Mouse (Mus musculus) neural tube, embryonic 11.5 days (tissue): ENCODE results near the gene Itgb5. TPM values are rescaled to one million over a fixed set of nuclear protein-coding genes. Genes with fewer than 3 reads are reported as not detected.
A peak's percentile ranks its signal among the peaks of the same experiment; 100 is the strongest.

Experiments used
- ATAC-seq: fragments of 200-750 bp; cut with Nextera tagmentation; 2 replicates; pipeline ENCODE4 v1.8.0; 2017; ENCODE audit warnings: moderate number of reproducible peaks, mild to moderate bottlenecking, moderate TSS enrichment, moderate library complexity; ENCODE audit not compliant: insufficient read depth, low FRiP score, low TSS enrichment
- DNase-seq: peaks from one replicate; pipeline ENCODE4 v3.0.0-alpha.2; 2015; ENCODE audit warnings: low spot score
- H3K27ac ChIP-seq: fragments of 300-500 bp; sonication (generic); 2 replicates; pipeline ENCODE4 v1.5.1; 2014; ENCODE audit warnings: low read depth, mild to moderate bottlenecking, low read length
- H3K27me3 ChIP-seq: fragments of 300-500 bp; sonication (generic); 2 replicates; pipeline ENCODE4 v1.6.1; 2014; ENCODE audit warnings: mild to moderate bottlenecking, low read length, mixed read lengths; ENCODE audit not compliant: control insufficient read depth, insufficient read depth
- H3K36me3 ChIP-seq: fragments of 300-500 bp; sonication (generic); 2 replicates; pipeline ENCODE4 v1.6.1; 2014; ENCODE audit warnings: mild to moderate bottlenecking, low read length, moderate library complexity, mixed read lengths; ENCODE audit not compliant: control insufficient read depth, insufficient read depth
- H3K4me1 ChIP-seq: fragments of 300-500 bp; sonication (generic); 2 replicates; pipeline ENCODE4 v1.6.1; 2014; ENCODE audit warnings: low read length, mixed read lengths; ENCODE audit not compliant: control insufficient read depth, insufficient read depth
- H3K4me2 ChIP-seq: fragments of 300-500 bp; sonication (generic); 2 replicates; pipeline ENCODE4 v1.6.1; 2014; ENCODE audit warnings: low read depth, mild to moderate bottlenecking, moderate library complexity
- H3K4me3 ChIP-seq: fragments of 300-500 bp; sonication (generic); 2 replicates; pipeline ENCODE4 v1.5.1; 2014; ENCODE audit warnings: low read depth, low read length
- H3K9ac ChIP-seq: fragments of 300-500 bp; sonication (generic); 2 replicates; pipeline ENCODE4 v1.6.1; 2014; ENCODE audit warnings: mild to moderate bottlenecking, low read length
- H3K9me3 ChIP-seq: fragments of 300-500 bp; sonication (generic); 2 replicates; pipeline ENCODE4 v1.6.1; 2016; ENCODE audit warnings: low read length; ENCODE audit not compliant: control insufficient read depth
- WGBS: fragments of 180-500 bp; shearing (Covaris S2); extraction: QIAGEN DNeasy Blood & Tissue Kit; methylation state at CpG from one replicate; pipeline ENCODE4 v1.1.7; 2014; 5-methylcytosine and 5-hydroxymethylcytosine counted together
- polyA plus RNA-seq: library from polyadenylated mRNA; unstranded; fragments of >200 nt; fragmentation: Nextera tagmentation; extraction: Ambion mirVana; gene quantifications from 2 replicates; pipeline ENCODE4 v1.2.1, GENCODE M21; 2014

Gene Itgb5
- polyA plus RNA-seq, 1 experiment from 2014 or later = 32.4 TPM

DNA sequence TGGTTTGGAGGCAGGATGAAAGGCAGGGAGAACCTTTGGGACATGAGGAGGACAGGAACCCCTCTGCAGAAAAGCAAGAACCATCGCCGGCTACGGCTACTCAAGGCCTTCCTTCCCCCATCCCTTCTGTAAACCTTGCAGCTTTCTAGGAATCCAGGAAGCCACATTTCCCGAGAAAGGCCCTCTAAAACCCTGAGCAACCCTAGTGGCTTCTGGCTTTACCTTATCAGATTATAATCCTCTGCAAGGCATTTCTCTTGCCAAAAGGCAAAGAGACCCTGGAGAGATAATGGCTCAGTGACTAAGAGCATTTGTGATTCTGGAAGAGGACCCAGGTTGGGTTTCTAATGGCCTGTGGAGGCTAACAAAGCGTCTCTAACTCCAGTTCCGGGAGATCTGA, 11.2 kb downstream of the Itgb5 start:
- Histone ChIP-seq H3K4me1 (no peaks in the 10 kb centered on the region), H3K27me3 (no peaks in the 10 kb centered on the region), H3K36me3 (no peaks in the 10 kb centered on the region), H3K9ac (no peak overlapping the region), H3K27ac (no peak overlapping the region), H3K4me3 (no peak overlapping the region), H3K4me2 (no peak overlapping the region), H3K9me3 (no peaks in the 10 kb centered on the region)
- 40% methylated on average over 6 of the region's 6 CpGs for WGBS
- no peak for ATAC-seq
- no peak for DNase-seq

DNA sequence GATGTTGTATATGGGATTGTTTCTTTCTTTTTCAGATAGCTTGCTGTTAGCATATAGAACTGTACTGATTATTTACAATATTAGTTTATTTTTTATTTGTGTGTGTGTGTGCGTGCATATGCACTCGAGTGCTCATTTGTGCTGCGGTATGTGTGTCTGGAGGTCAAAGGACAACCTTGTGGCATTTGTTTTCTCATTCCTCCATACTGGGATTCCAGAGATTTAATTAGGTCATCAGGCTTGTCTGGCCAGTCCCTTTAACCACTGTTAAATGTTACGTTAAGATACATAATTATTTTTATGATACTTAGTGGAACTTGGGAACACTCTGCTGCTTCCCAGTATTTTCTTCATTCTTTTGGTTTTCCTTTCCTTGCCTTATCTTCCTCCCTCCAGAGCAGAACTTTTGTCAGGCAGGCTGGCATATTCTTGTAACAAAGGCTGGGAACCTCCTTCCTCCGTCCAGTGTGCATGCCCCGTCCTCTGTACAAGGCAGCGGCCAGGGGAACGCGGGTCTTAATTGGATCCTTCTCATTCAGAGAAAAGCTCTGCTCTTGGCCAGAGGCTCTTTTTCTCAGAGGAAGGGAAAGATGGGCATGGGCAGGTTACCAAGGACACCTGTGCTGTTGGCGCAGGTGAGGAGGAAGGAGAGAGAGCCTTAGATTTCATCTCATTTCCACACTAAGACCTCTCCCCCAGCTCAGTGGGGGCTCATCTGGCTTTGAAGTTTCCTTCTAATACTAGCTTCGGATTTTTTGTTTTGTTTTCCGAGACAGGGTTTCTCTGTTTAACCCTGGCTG, 12.8 kb downstream of the Itgb5 start:
- Histone ChIP-seq H3K4me2 (no peak overlapping the region), H3K36me3 (no peaks in the 10 kb centered on the region), H3K9ac (no peak overlapping the region), H3K9me3 (no peaks in the 10 kb centered on the region), H3K27me3 (no peaks in the 10 kb centered on the region), H3K4me3 (no peak overlapping the region), H3K27ac (no peak overlapping the region), H3K4me1 (no peaks in the 10 kb centered on the region)
- ATAC-seq (no peak), DNase-seq (no peak)
- 82% methylated on average over 12 of the region's 12 CpGs for WGBS

DNA sequence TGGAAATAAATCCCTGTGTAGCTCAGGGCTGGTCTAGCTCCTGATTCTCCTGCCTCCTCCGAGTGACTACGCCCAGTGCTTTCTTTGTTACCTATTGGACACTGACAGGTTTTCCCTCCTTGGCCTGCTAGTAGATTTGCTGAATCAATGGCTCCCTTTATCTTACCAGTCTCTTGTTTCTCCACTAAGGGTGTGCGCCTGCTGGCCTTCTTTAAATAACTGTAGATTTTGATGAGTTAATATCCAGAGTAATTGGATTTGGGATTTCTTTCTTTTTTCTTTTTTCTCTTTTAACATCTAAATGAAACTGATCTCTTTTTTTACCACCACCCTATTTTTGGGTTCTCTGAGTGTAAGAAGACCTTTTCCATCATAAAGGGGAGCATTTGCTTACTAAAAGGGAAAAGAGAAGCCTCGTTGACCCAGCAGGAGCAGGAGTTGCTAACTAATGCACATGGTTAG, 14.7 kb downstream of the Itgb5 start:
- Histone ChIP-seq H3K4me2 (no peak overlapping the region), H3K4me1 (no peaks in the 10 kb centered on the region), H3K9me3 (no peaks in the 10 kb centered on the region), H3K27ac (no peak overlapping the region), H3K27me3 (no peaks in the 10 kb centered on the region), H3K9ac (no peak overlapping the region), H3K36me3 (no peaks in the 10 kb centered on the region), H3K4me3 (no peak overlapping the region)
- ATAC-seq (no peak), DNase-seq (no peak)
- 53% methylated on average over 4 of the region's 4 CpGs for WGBS

DNA sequence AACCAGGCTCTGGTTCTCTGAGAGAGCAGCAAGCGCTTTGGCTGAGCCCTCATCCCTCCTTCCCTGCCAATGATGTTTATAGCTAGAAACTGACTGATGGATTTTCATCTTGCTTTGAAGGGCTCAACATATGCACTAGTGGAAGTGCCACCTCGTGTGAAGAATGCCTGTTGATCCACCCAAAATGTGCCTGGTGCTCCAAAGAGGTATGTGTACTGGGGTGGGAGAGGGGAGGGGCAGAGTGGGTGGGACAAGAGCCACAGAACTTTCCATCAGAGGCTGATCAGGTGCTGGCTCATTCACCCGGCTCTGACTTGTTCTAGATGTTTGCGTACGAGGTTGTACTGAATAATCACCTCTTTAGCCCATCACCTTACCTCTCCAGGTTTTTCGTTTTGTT, 15.4 kb downstream of the Itgb5 start:
- no peak overlapping the region for H3K9ac ChIP-seq
- no peaks in the 10 kb centered on the region for H3K4me1 ChIP-seq
- no peaks in the 10 kb centered on the region for H3K9me3 ChIP-seq
- ATAC-seq = no peak
- no peak for DNase-seq
- 79% methylated on average over 6 of the region's 6 CpGs for WGBS
- H3K4me3 ChIP-seq = no peak overlapping the region
- H3K4me2 ChIP-seq = no peak overlapping the region
- H3K27me3 ChIP-seq = no peaks in the 10 kb centered on the region
- H3K36me3 ChIP-seq = no peaks in the 10 kb centered on the region
- H3K27ac ChIP-seq = no peak overlapping the region

DNA sequence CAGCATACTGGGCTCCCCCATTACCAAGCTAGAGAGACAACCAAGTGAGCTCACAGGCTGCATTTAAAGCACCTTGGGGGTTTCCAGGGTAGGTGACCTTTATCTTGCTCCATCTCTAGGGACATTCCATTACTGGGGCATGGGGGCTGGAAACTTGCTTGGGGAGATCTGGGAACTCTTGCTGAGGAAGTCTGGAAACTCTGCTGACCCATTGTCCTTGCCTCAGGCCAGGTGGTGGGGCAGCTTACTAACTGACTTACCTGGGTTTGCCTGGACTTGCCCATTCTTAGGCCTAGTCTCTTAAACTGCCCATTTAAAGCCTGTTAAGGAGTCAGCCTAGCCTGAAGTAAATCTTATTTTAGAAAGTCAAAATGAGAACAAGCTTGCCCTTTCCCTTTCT, 23.8 kb downstream of the Itgb5 start:
- H3K9ac ChIP-seq = no peak overlapping the region

DNA sequence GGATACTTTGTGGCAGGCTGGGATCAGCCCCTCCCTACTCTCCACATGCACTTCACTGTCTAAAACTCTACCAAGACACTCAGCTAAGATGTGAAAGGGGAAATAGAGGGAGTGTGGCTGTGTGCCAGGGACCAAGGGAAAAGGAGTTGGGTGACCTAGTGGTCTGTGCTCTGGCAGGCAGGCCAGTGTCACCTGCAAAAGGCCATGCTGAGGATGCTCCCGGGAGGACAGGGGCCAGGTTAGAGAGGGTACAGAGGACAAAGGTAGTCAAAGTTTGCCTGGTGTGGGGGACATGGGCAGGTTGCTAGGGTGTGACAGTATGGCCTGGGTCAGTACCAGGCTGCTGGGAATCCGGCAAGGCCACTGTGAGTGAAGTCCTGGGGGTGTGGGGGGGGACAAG, 29.3 kb downstream of the Itgb5 start:
- H3K9ac ChIP-seq = no peak overlapping the region
- no peak overlapping the region for H3K4me2 ChIP-seq
- no peak overlapping the region for H3K4me3 ChIP-seq
- H3K27me3 ChIP-seq = no peaks in the 10 kb centered on the region
- no peak overlapping the region for H3K27ac ChIP-seq
- no peak for DNase-seq
- ATAC-seq = no peak
- no peaks in the 10 kb centered on the region for H3K36me3 ChIP-seq
- no peaks in the 10 kb centered on the region for H3K9me3 ChIP-seq
- H3K4me1 ChIP-seq = no peaks in the 10 kb centered on the region
- WGBS = 86% methylated on average over 2 of the region's 2 CpGs

More for the DNA sequence above, 23.8 kb downstream of the Itgb5 start:
- no peak overlapping the region for H3K27ac ChIP-seq
- ATAC-seq (no peak), DNase-seq (no peak)
- H3K9me3 ChIP-seq = no peaks in the 10 kb centered on the region
- H3K36me3 ChIP-seq = no peaks in the 10 kb centered on the region
- no peaks in the 10 kb centered on the region for H3K27me3 ChIP-seq
- H3K4me2 ChIP-seq = no peak overlapping the region
- H3K4me3 ChIP-seq = no peak overlapping the region
- H3K4me1 ChIP-seq = no peaks in the 10 kb centered on the region

DNA sequence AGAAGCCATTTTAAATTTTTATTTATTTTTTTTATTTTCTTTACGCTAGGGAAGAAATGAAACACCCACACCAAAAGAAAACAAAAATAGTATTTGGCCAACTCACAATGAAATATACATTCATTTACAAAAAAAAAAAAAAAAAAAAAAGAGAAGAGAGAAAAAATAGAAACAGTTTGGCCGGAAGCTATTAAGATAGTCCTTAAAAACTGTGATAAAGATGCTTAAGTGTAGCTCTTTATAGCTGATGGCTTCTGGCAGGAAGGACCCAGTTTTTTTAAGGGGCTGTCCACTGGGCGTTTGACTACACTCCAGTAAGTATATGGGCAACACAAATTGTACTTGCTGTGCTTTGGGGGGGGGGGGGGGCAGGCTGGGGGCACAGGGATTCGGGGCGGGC, 29.9 kb downstream of the Itgb5 start:
- H3K9ac ChIP-seq = no peak overlapping the region
- H3K27ac ChIP-seq = no peak overlapping the region
- no peaks in the 10 kb centered on the region for H3K27me3 ChIP-seq
- no peak overlapping the region for H3K4me3 ChIP-seq
- DNase-seq (no peak), ATAC-seq (no peak)
- H3K9me3 ChIP-seq = no peaks in the 10 kb centered on the region
- no peaks in the 10 kb centered on the region for H3K4me1 ChIP-seq
- H3K36me3 ChIP-seq = no peaks in the 10 kb centered on the region
- no peak overlapping the region for H3K4me2 ChIP-seq
- 72% methylated on average over 5 of the region's 5 CpGs for WGBS

DNA sequence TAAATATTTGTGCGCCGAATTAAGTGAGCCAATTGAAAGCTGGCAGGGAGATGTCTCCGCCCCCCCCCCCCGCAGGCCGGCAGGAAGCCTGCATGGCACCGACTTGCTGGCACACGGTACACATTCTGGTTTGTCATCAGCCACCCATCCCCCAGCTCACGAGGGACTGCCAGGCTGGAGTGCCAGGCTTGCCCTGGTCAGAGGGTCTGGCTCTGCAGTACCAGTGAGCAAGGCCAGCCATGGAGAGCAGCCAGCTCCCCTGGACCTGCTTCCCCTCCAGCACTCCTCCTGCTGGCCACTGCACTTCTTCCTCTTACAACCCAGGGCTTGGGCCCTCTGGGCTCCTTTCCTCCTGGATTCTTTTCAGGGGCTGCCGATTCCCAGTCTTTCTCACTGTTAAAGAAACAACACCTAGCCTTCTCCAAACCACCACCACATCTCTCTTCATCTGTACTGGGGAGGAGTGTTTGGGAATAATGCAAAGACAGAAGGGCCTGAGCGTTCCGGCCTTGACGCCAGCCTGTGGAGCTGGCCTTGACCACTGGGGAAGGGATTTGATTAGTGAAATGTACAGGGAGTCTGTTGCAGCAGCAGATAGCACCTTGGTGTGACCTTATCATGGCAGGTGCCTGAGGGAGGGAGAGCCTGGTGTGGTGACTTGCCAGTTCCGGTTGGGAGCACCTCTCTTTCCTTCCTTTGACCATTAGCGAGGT, 30.7 kb downstream of the Itgb5 start:
- Histone ChIP-seq H3K27ac (no peak overlapping the region), H3K36me3 (no peaks in the 10 kb centered on the region), H3K4me3 (no peak overlapping the region), H3K4me1 (no peaks in the 10 kb centered on the region), H3K9ac (no peak overlapping the region), H3K4me2 (peak overlapping the region; percentile 21; the same call in 1 of the 2 replicates), H3K27me3 (no peaks in the 10 kb centered on the region), H3K9me3 (no peaks in the 10 kb centered on the region)
- 51% methylated on average over 14 of the region's 14 CpGs for WGBS
- DNase-seq (peak; percentile 27), ATAC-seq (no peak)

DNA sequence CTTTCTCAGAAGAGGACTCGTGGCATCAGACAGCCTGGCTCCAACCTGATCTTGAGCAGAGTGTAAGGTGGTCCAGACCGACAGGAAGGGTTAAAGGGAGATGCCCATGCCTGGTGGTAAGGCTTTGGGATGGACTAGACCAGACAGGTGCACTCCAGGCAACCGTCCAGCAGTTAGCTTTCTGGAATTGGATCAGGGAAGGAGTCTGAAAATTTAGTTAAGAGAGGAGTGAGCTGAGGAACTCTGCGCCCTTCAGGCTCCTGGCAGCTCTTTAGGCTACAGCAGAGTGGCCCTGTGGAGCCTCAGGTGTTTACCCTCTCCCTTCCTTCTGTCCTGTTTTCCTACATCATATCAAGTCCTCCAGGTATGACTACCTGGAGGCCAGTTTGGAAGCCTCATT, 32.9 kb downstream of the Itgb5 start:
- Histone ChIP-seq H3K36me3 (no peaks in the 10 kb centered on the region), H3K27ac (no peak overlapping the region), H3K9me3 (no peaks in the 10 kb centered on the region), H3K4me1 (no peaks in the 10 kb centered on the region), H3K9ac (no peak overlapping the region), H3K4me2 (no peak overlapping the region), H3K4me3 (no peak overlapping the region), H3K27me3 (no peaks in the 10 kb centered on the region)
- DNase-seq (no peak), ATAC-seq (no peak)
- 78% methylated on average over 4 of the region's 4 CpGs for WGBS
